Mouse (Mus musculus): Measurements from ENCODE around the gene Rab6b. TPM values are rescaled to one million over a fixed set of nuclear protein-coding genes. Genes with fewer than 3 reads are reported as not detected.

Rab6b gene
- polyA plus RNA-seq, 1 experiment from 2014 or later, result 6.8 TPM

DNA sequence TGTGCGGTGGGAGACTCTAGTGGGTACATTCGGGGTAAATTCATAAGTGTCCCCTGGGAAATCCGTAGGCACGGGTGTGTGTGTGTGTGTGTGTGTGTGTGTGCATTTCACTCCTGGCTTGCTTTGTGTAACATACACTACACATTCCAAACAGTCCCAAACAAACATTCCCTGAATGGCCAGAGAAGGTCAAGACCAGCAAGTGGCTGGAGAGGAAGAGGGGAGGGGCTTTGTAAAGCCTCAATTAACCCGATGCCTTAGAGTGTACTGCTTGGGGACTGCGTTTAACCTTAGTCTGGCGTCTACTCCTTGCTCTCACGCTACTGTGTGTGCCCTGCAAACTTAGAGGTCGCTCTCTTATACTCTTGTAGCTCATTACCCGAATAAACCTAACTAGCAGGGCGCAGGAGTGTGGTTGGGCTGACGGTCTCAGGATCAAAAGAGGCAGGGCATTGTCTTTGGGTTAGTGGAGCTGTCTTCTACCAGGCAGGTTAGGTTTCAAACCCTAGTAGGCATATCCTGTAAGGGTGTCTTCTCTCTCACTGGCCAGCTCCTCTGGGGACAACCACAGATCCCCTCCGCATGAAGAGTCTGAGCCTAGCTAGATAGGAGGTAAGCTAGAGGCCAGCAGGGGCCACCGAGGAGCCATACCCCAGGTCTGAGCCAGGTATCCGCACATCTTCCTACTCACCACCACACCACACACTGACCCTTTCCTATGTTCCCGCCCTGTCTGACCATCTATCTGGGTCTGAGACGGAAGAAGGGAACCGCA is 673 bp upstream of the Rab6b start:
- H3K4me1 ChIP-seq, result peaks cover 42% of the 10 kb centered on the region
- no peaks in the 10 kb centered on the region for H3K9me3 ChIP-seq
- no peaks in the 10 kb centered on the region for H3K36me3 ChIP-seq (replicated peaks)
- DNase-seq (ENCODE audit: low spot score), result peak; percentile 34
- peak overlapping the region; percentile 86 for H3K27ac ChIP-seq (replicated peaks)
- H3K27me3 ChIP-seq (replicated peaks; ENCODE audit: low read depth, poor library complexity, severe bottlenecking), result peaks cover 62% of the 10 kb centered on the region
- WGBS, result 16% methylated on average over 18 of the region's 18 CpGs
- H3K4me3 ChIP-seq, result peak overlapping the region; percentile 81

DNA sequence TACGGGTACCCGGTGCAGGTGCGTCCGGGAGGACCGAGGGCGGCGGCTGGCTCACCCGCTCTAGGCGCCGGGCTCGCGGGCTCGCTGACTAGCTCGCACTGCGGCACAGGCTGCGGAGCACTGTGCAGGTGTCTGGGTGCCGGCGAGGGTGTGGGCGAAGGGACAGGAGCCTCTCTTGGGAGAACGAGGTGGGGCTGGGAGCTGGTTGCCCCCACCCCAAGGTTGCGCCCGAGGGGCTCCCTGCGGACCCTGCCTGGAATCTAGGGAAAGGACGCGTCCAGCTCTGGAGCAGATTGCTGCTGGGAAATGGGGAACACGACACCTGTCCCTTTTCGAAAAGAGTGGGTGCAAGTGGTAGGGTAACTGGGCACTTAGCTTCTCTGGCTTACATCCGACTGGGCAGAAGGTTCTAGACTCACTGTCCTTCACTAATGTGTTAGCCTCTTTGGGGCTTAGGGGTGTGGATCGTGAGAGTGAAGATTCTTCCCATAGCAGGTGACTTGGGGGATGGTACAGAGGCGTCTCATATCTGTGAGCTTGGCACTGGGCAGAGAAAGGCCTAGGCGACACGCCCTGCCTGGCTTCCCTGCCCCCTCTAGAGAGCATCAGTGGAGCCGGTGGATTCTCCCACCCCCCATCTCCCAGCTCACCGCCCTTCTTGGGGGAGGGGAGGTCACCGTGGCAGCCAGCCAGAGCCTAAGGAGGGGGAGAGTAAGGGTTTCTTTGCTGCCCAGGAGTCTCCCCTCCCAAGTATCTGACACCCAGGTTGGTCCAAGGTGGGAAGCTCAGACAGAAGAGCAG is 1.1 kb downstream of the Rab6b start:
- Histone ChIP-seq H3K36me3 (replicated peaks) (no peaks in the 10 kb centered on the region), H3K27me3 (replicated peaks; ENCODE audit: low read depth, poor library complexity, severe bottlenecking) (peaks cover 62% of the 10 kb centered on the region), H3K27ac (replicated peaks) (peak overlapping the region; percentile 86), H3K4me1 (peaks cover 53% of the 10 kb centered on the region), H3K4me3 (peak overlapping the region; percentile 81), H3K9me3 (no peaks in the 10 kb centered on the region)
- peak; percentile 55 for DNase-seq (ENCODE audit: low spot score)
- WGBS, result 1% methylated on average over 35 of the region's 35 CpGs

DNA sequence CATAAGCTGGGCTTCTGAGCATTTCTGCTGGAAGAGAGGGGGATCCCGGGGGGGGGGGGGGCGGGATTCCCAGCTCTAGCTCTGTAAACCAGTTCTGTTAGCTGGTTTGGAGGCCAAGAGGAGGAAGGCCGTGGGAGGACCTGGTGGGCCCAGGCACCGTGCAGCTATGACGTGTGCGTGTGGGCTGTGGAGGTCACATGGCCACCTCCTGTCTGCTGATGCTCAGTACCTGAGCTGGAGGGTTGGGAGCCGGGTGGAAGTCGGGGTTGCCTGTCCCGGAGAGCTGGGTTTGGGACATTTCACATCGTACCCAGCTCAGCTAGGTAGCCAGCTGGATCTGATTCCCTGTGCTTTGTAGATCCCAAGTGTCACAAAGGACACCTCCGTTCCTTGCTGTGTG is 1.8 kb downstream of the Rab6b start:
- Histone ChIP-seq H3K36me3 (replicated peaks) (no peaks in the 10 kb centered on the region), H3K27me3 (replicated peaks; ENCODE audit: low read depth, poor library complexity, severe bottlenecking) (peaks cover 62% of the 10 kb centered on the region), H3K4me3 (peak overlapping the region; percentile 81), H3K9me3 (no peaks in the 10 kb centered on the region), H3K4me1 (peaks cover 53% of the 10 kb centered on the region), H3K27ac (replicated peaks) (no peak overlapping the region)
- no peak for DNase-seq (ENCODE audit: low spot score)
- 39% methylated on average over 11 of the region's 11 CpGs for WGBS

DNA sequence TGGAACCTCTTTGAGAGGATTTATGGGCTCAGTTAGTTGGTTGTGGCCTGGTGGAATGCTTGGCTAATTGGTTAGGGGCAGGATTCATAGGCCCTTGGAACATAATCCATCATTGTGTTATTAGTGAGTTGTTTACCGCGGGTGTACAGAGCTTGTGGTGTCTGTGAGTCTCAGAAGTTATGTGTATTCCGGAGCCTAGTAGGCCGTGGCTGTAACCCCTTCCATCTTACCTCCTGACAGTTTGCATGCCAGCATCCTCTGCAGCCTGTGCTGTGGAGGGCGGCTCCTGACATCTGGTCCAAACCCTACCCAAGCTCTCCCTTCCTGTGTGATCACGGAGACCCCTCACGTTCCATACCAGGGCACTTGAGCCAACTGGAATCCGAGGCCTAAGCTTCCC is 2.7 kb downstream of the Rab6b start:
- Histone ChIP-seq H3K27me3 (replicated peaks; ENCODE audit: low read depth, poor library complexity, severe bottlenecking) (peaks cover 62% of the 10 kb centered on the region), H3K9me3 (no peaks in the 10 kb centered on the region), H3K4me3 (no peak overlapping the region), H3K4me1 (peaks cover 51% of the 10 kb centered on the region), H3K36me3 (replicated peaks) (no peaks in the 10 kb centered on the region), H3K27ac (replicated peaks) (no peak overlapping the region)
- no peak for DNase-seq (ENCODE audit: low spot score)
- WGBS, result 83% methylated on average over 8 of the region's 8 CpGs

DNA sequence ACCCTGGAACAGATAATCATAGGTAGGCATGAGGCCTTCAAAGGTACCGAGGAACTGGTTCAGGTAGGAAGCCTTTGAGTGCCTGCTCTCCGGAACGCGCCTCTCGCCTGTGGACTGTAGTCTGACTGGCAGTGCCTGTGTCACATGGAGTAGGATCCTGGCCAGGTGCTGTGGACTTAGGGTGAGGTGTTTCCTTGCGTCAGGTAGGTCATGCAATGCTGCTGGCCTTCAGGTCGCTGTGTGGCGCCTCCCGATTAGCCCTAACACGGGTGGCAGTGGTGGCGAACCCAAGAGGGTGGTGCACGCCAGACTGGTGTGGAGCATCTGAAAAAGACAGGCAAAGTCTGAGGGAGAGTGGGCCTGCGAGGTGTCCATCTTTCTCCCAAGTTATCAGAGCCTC is 3.3 kb downstream of the Rab6b start:
- Histone ChIP-seq H3K9me3 (no peaks in the 10 kb centered on the region), H3K27me3 (replicated peaks; ENCODE audit: low read depth, poor library complexity, severe bottlenecking) (peaks cover 57% of the 10 kb centered on the region), H3K4me1 (peaks cover 53% of the 10 kb centered on the region), H3K4me3 (no peak overlapping the region), H3K36me3 (replicated peaks) (no peaks in the 10 kb centered on the region), H3K27ac (replicated peaks) (no peak overlapping the region)
- 87% methylated on average over 13 of the region's 13 CpGs for WGBS
- no peak for DNase-seq (ENCODE audit: low spot score)

DNA sequence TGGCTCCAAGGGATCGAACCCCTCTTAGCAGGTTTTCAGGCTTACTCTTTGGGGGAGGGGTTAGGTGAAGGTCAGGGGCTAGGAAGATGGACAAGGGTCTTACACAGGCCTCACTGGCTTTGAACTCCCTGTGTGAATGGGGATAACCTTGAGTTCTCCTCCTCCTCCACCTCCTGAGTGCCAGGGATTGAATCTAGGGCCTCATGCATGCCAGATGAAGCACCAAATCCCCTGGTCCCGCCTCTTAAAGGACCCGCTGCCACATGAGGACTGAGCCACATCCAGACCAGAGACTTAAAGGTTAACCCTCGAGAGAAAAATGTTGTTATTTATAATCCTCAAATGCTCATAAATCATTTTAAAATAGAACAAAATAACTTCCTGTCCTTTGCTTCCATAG is 5.4 kb downstream of the Rab6b start:
- peaks cover 43% of the 10 kb centered on the region for H3K4me1 ChIP-seq
- H3K4me3 ChIP-seq, result no peak overlapping the region
- H3K27me3 ChIP-seq (replicated peaks; ENCODE audit: low read depth, poor library complexity, severe bottlenecking), result peaks cover 36% of the 10 kb centered on the region
- H3K27ac ChIP-seq (replicated peaks), result 0 out of 2 replicates have a peak overlapping the region, but pooled peaks have one; percentile 30
- no peaks in the 10 kb centered on the region for H3K9me3 ChIP-seq
- no peaks in the 10 kb centered on the region for H3K36me3 ChIP-seq (replicated peaks)
- DNase-seq (ENCODE audit: low spot score), result no peak
- 92% methylated on average over 4 of the region's 4 CpGs for WGBS

DNA sequence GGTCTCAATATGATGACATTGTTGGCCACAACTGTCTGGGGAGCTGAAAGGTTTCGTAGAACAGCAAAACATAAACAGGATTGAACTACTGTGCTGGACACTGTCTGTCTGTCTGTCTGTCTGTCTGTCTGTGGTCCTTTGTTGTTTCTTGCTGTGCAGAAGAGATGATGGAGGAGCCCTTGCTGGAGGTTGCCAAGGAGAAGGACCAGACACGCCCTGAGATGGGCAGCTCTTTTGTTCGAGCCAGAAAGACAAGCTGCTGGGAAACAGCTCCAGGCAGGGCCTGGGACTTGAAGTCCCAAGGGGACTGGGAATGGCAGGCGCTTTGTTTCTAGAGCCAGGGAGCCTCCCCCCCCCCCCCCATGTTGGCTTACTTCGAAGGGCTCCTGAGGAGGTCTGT is 5.9 kb downstream of the Rab6b start:
- Histone ChIP-seq H3K27ac (replicated peaks) (peak overlapping the region; percentile 30; the same call in 1 of the 2 replicates), H3K9me3 (no peaks in the 10 kb centered on the region), H3K36me3 (replicated peaks) (no peaks in the 10 kb centered on the region), H3K4me3 (no peak overlapping the region), H3K27me3 (replicated peaks; ENCODE audit: low read depth, poor library complexity, severe bottlenecking) (peaks cover 31% of the 10 kb centered on the region), H3K4me1 (peaks cover 37% of the 10 kb centered on the region)
- 63% methylated on average over 5 of the region's 5 CpGs for WGBS
- no peak for DNase-seq (ENCODE audit: low spot score)

DNA sequence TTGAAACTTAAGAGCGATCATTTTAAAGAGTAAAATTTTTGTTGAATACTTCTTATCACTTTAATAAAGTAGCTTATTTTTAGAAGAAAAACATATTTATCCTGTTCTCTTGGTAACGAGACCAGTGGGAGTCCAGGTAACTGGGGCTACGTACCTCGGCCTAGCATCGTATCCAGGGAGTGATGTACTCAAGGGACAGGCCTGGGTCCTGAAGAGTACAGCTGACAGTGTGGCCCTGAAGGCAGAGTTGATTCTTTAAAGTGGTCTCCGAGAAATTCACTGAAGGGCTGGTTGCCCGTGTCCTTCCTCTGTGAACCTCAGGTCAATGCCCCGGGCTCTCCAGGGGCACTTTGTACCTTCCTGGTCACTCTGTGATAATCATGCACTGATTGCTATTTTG is 6.4 kb downstream of the Rab6b start:
- no peak overlapping the region for H3K4me3 ChIP-seq
- peaks cover 26% of the 10 kb centered on the region for H3K27me3 ChIP-seq (replicated peaks; ENCODE audit: low read depth, poor library complexity, severe bottlenecking)
- DNase-seq (ENCODE audit: low spot score), result no peak
- no peaks in the 10 kb centered on the region for H3K36me3 ChIP-seq (replicated peaks)
- WGBS, result 82% methylated on average over 8 of the region's 8 CpGs
- peaks cover 33% of the 10 kb centered on the region for H3K4me1 ChIP-seq
- H3K27ac ChIP-seq (replicated peaks), result no peak overlapping the region
- no peaks in the 10 kb centered on the region for H3K9me3 ChIP-seq

DNA sequence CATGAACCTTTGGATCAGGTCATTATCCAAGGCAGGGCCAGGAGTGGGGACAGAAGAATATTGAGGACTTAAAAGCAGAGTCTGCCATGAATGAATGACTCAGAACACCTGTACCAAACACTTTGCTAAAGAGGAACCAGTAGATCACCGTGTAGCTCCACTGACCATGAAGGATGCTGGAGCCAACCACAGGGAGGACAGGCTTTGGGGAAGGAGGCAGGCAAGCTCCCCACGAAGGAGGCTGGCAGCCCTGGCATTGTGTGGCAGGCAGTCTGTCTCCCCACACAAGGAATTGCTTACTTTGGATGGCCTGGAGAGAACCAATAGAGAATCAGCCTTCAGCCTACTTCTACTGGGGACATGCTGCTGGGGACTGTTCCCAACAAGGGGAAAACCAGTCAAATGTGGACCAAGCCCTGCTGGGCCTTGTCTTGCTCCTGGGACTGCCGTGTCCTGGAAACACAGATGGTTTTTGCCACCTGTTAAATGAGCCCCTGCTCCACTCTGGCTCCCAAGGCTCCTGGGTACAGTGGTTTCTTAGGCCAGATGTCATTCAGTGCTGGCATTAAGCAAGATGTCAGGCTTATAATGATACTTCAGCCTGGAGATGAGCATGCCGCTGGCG is 7.2 kb downstream of the Rab6b start:
- Histone ChIP-seq H3K27me3 (replicated peaks; ENCODE audit: low read depth, poor library complexity, severe bottlenecking) (peaks cover 18% of the 10 kb centered on the region), H3K9me3 (no peaks in the 10 kb centered on the region), H3K4me1 (peaks cover 25% of the 10 kb centered on the region), H3K4me3 (no peak overlapping the region), H3K27ac (replicated peaks) (no peak overlapping the region), H3K36me3 (replicated peaks) (no peaks in the 10 kb centered on the region)
- DNase-seq (ENCODE audit: low spot score), result no peak
- 87% methylated on average over 5 of the region's 5 CpGs for WGBS

DNA sequence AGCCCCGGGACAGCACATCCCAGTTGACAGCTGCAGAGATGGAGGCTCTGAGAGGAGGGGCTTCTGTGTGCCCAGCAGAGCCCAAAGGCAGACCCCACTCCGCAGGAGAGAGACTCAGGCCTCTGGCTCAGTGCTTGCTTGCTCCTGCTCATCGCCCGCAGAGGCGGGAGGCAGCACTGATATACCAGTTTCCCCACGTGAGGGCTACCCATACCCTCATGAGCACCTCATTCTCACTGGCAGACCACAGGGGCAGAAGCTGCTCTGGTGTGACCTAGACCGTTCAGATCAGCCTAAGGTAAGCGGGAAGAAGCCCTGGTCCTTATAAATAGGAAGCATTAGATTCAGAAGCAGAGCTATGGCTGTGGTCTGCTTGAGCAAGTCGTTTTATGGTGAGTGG is 8.2 kb downstream of the Rab6b start:
- Histone ChIP-seq H3K27me3 (replicated peaks; ENCODE audit: low read depth, poor library complexity, severe bottlenecking) (peaks cover 8% of the 10 kb centered on the region), H3K9me3 (no peaks in the 10 kb centered on the region), H3K4me3 (no peak overlapping the region), H3K27ac (replicated peaks) (no peak overlapping the region), H3K4me1 (peaks cover 25% of the 10 kb centered on the region), H3K36me3 (replicated peaks) (no peaks in the 10 kb centered on the region)
- DNase-seq (ENCODE audit: low spot score), result no peak
- 87% methylated on average over 9 of the region's 9 CpGs for WGBS

DNA sequence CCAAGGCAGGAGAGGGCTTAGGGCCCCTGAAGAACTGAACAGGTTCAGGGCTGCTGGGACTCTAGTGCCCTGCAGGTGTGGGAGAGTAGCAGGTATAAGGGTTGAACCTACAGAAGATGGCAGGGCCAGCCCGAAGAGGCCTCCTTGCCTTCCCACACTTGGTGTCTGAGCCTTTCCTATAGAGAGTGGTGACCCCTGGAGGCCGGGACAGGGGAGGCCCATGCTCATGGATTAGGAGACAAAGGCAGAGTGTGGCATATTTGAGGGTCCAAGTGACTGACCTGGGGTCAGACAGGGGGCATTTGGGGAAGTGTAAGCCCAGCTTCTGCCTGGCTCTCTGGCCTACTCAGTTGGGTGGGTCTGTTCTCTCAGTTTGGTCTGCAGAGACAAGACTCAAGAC is 8.6 kb downstream of the Rab6b start:
- DNase-seq (ENCODE audit: low spot score), result no peak
- WGBS, result 57% methylated on average over 2 of the region's 2 CpGs
- H3K4me3 ChIP-seq, result no peak overlapping the region
- H3K36me3 ChIP-seq (replicated peaks), result no peaks in the 10 kb centered on the region
- no peak overlapping the region for H3K27ac ChIP-seq (replicated peaks)
- H3K27me3 ChIP-seq (replicated peaks; ENCODE audit: low read depth, poor library complexity, severe bottlenecking), result peaks cover 4% of the 10 kb centered on the region
- H3K4me1 ChIP-seq, result peaks cover 22% of the 10 kb centered on the region
- H3K9me3 ChIP-seq, result no peaks in the 10 kb centered on the region

DNA sequence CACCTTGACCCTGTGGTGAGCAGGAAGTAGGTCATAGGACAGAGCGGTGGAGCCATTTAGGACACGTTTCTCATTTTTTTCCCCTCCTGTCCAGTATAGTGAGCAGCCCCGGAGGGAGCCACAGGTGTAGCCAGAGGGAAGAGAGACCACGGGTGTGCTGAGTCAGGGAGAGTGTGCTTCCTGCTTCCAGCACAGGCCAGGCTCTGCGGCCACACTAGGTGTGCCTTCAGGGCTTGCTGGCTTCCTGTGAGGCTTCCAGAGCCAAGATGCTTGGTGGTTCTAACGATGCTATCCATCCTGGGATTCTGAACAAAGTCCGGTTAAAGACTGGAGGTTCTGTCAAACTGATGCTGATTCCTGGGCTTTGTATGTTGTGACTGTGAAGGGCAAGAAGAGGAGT is 10.0 kb downstream of the Rab6b start:
- no peaks in the 10 kb centered on the region for H3K27me3 ChIP-seq (replicated peaks; ENCODE audit: low read depth, poor library complexity, severe bottlenecking)
- peaks cover 22% of the 10 kb centered on the region; the same call in 1 of the 2 replicates for H3K4me1 ChIP-seq
- no peak overlapping the region for H3K4me3 ChIP-seq
- DNase-seq (ENCODE audit: low spot score), result no peak
- H3K36me3 ChIP-seq (replicated peaks), result no peaks in the 10 kb centered on the region
- 0 out of 2 replicates have a peak overlapping the region, but pooled peaks have one; percentile 5 for H3K27ac ChIP-seq (replicated peaks)
- no peaks in the 10 kb centered on the region for H3K9me3 ChIP-seq
- WGBS, result 84% methylated on average over 7 of the region's 7 CpGs

Measured in embryonic facial prominence, embryonic 10.5 days (tissue).